Mouse (Mus musculus) cerebellum, adult 18-20 months (tissue): ENCODE measurements around the gene Fam89b.
"Not testable (repeated sequence)": the region's sequence is repeated elsewhere in the genome, so short reads cannot be mapped to it uniquely, and the experiment has no call there.

Source experiments
- DNase-seq, 2 experiments: peaks; one replicate each; pipeline ENCODE4 v3.0.0; 2021

Gene Fam89b

DNA sequence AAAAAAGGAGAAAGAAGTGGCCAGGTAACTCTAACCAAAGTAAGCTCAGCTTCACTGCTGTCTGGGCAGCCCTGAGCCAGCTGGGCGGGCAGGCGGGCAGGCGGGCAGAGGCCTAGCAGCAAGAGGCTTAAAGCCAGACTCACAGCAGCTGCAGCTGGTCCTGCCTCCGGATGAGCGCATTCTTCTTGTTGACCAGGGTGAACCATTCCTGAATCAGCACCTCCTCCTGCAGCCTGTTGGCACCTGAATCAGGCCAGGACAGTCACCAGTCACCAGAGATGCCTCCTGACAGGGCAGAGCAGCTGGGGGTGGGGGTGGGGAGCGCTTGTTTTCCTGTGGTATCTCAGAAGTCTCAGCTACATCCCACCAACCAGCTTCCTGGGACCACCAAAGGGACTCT lies 19.4 kb downstream of the Fam89b start:
- no peak for DNase-seq

DNA sequence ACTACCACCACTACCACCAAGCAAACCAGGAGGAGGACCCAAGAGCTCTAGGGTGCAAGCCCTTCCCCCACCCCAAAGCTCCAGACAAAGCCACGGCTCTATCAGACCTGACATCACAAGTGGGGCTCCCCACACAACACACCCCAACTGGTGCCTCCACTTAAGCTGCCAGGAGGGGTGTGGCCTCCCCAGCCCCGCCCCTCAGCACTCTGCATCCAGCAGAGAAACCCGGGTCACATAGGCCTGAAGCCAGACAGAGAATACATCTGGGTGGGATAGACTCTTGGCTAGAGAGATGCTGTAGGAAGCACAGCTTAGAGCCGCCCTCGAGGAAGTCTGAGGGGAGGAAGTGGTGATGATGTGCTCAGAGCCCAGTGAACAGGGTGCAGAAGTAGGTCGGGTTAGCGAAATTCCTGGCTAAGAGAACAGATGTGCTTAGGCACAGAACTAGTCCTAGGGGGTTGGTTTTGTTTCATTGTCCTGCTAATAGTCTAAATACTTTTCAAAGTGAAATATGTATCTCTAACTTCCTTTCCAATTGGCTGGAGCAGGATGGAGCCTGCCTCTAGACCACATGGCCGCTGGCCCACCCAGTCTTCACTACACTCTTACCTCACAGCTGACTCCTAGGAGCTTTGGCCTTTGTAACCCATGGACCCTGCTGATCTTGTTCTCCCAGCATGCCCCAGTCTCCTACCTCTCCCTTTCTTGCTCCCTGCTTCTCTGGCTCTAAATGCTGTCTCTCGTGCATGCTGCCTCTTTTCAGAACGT lies 24.5 kb downstream of the Fam89b start:
- DNase-seq, result no peak

DNA sequence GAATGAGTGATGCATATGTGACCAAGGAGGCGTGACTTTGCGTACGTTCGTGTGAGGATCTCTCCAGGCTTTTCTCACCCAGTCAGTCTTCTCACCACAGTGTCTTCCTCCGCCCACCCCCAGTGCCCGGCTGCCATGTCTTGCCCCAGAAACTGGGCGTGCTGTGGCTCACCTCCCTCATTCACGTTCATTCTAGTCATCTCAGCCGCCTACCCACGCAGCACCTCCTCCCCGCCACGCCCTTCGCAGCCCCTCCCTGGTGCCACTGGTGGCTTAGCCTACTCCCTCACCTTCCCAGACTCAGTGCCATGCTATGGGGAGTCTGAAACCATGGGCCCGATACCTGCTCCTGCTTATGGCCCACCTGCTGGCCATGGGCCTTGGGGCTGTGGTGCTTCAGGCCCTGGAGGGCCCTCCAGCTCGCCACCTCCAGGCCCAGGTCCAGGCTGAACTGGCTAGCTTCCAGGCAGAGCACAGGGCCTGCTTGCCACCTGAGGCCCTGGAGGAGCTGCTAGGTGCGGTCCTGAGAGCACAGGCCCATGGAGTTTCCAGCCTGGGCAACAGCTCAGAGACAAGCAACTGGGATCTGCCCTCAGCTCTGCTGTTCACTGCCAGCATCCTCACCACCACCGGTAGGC lies 25.2 kb downstream of the Fam89b start, which contains the start of gene Kcnk7:
Kcnk7 (plus strand) TSS at position 205 of the 638 bp plus-strand sequence.
- no peak for DNase-seq

DNA sequence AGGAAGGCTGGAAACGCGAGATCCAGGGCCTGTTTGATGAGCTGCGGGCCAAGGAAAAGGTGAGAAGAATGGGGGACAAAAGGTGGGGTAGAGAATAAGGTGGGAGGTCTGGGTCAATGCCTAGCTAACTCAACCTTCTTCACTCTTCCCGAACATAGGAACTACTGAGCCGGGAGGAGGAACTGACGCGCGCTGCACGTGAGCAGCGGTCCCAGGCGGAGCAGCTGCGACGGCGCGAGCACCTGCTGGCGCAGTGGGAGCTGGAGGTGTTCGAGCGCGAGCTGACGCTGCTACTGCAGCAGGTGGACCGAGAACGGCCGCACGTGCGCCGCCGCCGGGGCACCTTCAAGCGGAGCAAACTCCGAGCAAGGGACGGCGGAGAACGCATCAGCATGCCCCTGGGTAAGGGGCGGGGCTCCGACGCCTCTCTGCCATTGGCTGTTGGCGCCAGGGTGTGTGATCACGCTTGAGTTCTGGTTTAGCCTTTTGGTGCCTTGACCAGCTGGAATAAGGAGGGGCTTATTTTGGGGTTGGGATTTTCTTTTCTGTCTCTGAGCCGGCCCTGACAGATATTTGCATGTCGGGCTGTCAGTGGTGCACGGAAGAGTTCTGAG lies 33.5 kb downstream of the Fam89b start:
- DNase-seq, result no peak

GRCm38 (mm10) chr19:5693801-5694200 lies 35.7 kb downstream of the Fam89b start:
- DNase-seq, result no peak

DNA sequence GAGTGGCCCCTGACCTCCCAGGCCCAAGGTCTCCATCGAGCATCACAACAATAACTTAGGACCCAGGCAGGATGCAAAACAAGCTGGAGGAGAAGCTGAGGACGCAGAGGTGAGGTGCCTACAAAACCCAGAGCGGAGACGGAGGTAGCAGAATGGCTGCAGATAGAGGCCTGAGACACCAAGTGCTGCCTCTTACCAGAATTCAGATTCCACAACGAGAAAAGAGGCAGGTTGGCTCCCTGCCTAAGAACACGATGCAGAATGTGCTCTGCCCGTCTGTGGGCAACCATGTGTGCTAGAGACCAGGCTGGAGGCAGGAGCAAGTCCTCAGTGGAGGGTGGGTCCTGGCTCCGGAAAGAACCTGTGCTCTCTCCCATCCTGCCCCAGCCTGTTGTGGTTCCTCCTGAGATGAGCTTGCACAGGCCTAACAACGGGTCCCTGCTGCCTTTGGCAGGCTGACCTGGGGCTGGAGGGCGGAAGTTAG lies 36.5 kb downstream of the Fam89b start:
- no peak for DNase-seq

DNA sequence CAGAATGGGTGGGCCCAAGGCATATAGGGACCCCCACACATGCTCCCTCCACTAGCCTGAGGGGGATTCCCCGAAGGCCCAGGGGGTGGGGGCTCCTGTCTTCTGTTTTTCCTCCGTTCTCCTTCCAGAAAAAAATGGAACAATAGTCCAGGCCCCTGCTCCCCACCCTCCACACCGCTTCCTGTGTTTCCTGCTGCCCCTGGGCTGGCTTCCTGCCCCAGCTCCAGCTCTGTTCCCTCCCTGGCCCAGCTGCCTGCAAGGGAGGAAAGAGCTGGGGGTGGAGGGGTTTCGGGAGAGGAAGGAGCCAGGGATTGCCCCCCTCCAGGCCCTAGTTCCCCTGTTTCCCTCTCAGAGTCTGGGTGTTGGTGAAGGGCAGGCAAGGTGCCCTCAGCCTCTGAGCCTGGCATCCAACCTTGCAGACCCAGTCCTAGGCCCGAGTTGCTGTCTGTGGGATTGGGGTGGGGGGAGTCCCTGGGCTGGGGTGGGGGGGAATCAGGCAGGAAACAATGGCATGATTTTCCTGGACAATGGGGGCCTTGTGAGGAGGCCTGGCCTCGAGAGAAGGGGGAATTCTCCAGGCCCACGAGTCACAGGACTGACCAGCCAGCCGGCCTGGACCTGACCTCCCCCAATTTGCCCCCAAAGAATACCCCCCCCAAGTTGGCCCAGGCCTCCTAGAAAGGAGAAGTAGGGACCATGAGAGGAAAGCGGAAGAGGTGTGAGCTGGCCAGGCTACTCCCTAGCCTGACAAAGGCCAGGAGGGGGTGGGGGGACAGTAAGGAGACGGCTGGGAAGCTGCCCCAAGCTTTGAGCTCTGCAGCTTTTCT lies 37.2 kb downstream of the Fam89b start:
- DNase-seq, result no peak

- no peak for DNase-seq
These were observed 37.9 kb downstream of the Fam89b start for GRCm38 (mm10) chr19:5691601-5692000.

DNA sequence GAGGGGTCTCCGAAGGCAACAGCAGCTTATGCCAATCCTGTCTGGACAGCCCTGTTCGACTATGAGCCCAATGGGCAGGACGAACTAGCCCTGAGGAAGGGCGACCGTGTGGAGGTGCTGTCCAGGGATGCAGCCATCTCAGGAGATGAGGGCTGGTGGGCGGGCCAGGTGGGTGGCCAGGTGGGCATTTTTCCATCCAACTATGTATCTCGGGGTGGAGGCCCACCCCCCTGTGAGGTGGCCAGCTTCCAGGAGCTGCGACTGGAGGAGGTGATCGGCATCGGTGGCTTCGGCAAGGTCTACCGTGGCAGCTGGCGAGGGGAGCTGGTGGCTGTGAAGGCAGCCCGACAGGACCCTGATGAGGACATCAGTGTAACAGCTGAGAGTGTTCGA lies 39.1 kb downstream of the Fam89b start:
- peak; percentile 24 to 36 for DNase-seq

DNA sequence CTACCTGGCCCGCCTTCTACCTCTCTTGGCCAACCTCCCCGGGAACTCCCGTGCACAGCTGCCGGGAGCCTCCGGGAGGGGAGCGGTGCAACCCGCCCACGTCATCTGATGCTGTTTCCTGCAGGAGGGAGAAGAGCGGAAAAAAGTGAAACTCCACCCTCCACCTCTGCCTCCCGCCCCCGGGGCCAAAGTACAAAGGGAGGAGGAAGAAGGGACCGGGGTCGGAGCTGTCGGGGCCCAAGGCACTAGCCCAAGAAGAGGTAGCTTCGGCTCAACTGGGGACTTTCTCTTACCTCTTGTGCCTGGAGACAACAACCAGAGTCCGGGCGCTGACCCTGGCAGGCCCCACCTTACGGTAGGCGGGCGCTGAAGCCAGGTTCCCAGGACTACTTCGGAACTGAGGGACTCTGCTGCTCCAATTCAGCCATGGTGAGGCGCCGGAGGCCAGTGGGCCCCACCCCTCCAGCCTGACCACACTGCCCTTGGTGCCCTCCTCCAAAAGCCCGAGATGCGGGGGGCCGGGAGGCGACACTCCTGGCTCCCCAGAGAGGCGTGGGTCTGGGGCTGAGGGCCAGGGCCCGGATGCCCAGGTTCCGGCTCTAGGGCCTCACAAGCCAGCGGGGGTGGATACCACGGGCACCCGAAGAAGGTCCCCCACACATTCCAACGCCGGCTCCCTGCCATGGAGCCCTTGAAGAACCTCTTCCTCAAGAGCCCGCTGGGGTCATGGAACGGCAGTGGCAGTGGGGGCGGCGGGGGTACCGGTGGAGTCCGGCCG lies 39.7 kb downstream of the Fam89b start:
- DNase-seq, result peak; percentile 73 to 80

- no peak for DNase-seq
These were observed 40.4 kb downstream of the Fam89b start for GRCm38 (mm10) chr19:5689088-5689428.

DNA sequence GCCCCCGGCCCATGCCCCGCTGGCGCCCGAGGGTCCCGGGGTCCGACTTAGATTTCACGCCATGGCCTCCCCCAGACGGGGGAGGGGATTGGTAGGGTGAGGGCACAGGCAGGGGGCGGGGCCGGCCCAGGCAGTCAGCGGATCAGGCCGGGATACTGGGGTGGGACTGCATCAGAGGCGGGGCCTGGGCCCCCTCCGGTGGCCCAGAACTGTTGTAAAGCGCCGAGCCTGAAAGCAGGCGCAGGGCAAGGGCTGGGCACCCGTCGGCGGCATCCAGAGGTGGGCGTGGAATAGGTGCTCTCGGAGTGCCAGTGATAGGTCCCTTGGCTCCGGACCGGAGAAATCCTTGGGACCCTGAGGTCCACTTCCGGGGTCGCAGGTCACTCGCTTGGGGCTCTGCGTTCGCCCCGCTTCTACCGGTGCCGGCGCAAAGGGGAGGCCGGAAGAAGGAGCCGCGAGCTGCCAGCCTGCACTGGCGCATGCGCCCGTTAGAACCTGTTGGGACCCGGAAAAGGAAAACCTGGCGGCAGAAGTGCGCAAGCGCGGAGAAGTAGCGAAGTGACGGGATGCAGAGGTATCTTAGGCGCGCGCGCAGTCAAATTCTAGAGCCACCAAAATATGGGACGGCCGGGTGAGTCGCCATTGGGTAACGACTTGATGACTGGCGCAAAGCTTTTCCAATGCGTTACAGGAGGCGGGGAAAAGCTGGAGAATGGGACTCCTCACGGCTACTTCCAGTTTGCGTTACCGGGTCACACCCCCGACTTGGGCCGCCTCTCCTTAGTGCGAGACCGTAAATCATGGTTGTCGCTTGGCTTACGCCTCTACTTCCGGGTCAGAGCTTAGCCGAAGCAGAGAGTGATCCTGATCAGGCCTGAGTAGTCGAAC lies 41.0 kb downstream of the Fam89b start, which contains the start of the genes Map3k11 and Pcnx3:
Map3k11 (plus strand) TSS at position 543 of the 888 bp plus-strand sequence.
Pcnx3 (minus strand) TSS at position 709 of the 888 bp plus-strand sequence.
- DNase-seq, result peak; percentile 98 to 99

DNA sequence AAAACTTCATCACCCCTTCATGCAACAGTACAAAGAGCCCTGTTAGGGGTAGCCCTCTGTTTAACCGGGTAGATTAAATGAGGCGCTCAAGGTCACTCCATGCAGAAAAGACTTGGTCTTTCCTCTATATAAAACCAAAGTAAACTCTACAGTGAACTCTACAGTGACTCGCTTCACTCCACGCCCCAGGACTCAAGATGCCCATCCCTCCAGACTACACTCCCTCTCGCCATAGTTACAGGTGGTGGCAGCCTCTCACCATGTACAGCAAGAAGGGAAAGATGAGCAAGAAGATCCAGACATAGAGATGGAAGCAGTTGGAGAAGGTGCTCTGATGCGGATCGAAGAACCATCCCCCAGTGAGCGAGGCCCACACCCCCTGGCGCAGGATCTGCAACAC lies 41.7 kb downstream of the Fam89b start:
- no peak for DNase-seq

DNA sequence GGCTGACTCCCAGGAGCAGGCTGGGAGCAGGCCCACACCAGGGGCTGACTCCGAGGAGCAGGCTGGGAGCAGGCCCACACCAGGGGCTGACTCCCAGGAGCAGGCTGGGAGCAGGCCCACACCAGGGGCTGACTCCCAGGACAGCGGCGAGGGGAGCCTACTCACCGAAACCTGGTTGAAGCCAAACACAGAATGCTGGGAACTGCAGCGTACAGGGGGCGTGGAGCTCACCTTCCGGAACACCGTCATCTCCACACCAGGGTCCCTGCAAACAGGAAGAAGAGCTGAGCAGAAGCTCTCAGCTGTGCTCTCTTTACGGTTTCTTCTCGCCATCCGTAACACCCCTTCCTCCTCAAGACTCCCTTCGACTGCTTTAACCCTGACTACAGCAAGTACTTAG lies 42.5 kb downstream of the Fam89b start:
- DNase-seq, result not testable (repeated sequence)

DNA sequence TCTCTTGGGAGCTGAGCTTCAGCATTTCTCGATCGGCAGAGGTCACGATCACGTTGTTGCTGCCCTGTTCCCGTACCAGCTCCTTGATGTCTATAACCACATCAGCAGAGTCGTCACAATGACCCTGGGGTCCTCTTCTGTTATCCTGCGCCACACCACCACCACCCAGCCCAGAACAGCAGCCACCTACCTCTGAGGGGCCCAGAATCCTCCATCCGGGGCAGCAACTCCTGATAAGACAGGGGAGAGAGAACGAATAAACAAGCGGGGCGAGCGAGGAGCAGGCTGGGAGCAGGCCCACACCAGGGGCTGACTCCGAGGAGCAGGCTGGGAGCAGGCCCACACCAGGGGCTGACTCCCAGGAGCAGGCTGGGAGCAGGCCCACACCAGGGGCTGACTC lies 43.0 kb downstream of the Fam89b start:
- no peak for DNase-seq

GRCm38 (mm10) chr19:5685861-5686260 lies 43.6 kb downstream of the Fam89b start:
- no peak for DNase-seq

- DNase-seq, result no peak
These were observed 44.0 kb downstream of the Fam89b start for GRCm38 (mm10) chr19:5685431-5685830.

GRCm38 (mm10) chr19:5684985-5685384 lies 44.5 kb downstream of the Fam89b start:
- DNase-seq, result no peak

DNA sequence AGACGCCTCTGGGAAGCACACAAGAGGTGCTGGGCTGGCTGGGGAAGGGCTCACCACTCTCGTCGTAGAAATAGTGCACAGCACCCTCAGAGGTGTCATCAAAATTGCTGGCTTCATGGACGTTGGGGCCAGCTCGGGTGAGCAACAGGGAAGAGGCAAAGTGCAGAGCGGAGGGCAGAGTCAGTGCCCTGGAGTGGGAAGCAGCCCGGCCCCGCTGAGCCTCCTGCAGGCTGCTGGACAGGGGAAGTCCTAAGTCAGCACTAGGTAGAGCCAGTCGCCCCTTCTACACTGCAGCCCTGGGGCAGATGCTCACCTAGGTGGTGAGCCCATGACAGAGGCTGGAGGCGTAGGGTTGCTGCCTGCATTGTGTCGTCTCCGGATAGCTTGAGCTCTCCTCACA lies 45.2 kb downstream of the Fam89b start:
- DNase-seq, result no peak

GRCm38 (mm10) chr19:5680432-5680831 lies 49.0 kb downstream of the Fam89b start:
- DNase-seq, result no peak
